Mouse (Mus musculus) megakaryocyte, embryonic 14.5 days (primary cell): ENCODE results near the gene Tbx2.

Source experiments
- FLI1 ChIP-seq: IDR thresholded peaks from 2 replicates; pipeline ENCODE4 v1.6.1; 2012; ENCODE audit warnings: low read length, inconsistent platforms, mixed read lengths
- GATA1 ChIP-seq: IDR thresholded peaks from 3 replicates; pipeline ENCODE4 v1.6.1; 2012; ENCODE audit warnings: mixed read lengths, low read length, inconsistent platforms, borderline replicate concordance

DNA sequence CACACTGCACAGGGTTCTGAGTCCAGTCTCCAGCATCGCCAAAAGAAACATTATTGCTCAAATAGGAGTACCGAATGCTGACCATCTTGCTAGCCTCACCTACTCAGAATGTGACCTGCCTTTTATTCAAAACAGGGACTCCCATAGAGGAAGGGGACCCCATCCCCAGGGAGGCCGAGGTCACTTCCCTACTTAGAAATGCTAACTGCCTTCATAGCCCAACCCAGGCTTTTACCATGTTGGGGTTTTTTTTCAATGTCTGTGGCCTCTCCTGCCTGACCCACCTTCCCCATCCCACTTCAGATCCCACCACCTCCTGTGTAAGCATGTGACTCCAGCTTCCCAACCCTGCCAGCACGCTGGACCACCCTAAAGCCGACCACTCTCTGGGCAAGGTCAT, 20.7 kb upstream of the Tbx2 start:
- TF ChIP-seq GATA1 (no peak), FLI1 (no peak)
